Mouse (Mus musculus) urinary bladder, postnatal 25 days (tissue): Measurements from ENCODE around the gene Sparcl1.

Experiments used
- DNase-seq: peaks from one replicate; pipeline ENCODE4 v3.0.0; 2022; ENCODE audit warnings: low spot score

Gene Sparcl1

GRCm38 (mm10) chr5:104062773-104063551, 50.6 kb downstream of the Sparcl1 start:
- DNase-seq: no peak

- DNase-seq: no peak
These were observed 51.4 kb downstream of the Sparcl1 start for GRCm38 (mm10) chr5:104061936-104062772.

GRCm38 (mm10) chr5:104060429-104060828, 53.1 kb downstream of the Sparcl1 start:
- no peak for DNase-seq

DNA sequence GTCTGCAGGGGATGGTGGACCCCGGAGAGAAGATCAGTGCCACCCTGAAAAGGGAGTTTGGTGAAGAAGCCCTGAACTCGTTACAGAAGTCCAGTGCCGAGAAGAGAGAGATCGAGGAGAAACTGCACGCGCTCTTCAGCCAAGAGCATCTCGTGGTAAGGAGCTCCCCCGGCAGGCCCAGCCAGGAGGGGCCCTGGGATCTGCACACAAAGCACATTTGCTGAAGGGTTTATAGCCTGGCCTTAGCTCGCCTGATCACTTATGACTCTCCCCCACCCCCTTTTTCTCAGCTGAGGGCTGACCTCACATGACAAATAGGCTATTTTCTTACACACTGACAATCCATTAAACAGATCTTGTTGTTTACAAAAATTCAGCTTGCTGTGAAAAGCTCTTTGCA, 53.9 kb downstream of the Sparcl1 start:
- DNase-seq: no peak

DNA sequence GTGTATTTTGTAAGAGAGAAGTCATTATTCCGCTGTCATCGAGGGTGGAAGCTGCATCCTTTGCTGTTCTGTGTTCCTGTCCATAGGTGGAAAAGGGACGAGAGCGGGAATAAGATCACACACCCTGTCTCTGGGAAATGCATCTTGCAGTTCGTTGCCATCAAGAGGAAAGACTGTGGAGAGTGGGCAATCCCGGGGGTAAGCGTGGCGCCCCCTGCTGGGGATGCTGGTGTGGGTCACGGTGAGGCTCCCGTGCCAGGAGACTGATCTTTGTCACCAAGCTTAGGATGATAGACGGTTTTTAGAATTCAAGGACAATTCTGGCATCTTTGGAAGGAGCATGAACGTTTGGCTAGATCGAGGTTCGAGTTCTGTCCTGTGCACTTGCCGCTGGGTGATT, 55.5 kb downstream of the Sparcl1 start:
- peak; percentile 51 for DNase-seq

DNA sequence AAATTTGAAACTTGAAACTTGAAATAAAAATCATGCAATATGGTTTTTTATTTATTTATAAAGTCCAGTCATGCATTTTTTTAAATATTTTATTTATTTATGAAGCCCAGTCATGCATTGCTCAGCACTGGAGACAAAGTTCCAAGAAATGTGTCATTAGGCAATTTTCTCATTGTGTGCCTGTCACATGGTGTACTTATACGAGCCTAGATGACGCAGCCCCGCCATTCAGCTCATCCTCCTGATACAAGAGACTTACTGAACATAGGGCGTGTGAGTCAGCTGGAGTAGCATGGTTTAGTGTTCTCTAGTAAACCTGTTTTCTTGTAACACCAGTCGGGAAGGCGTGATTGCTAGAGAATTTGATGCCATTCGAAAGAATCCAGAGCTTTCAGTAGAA, 57.2 kb downstream of the Sparcl1 start:
- no peak for DNase-seq

- no peak for DNase-seq
These were observed 57.7 kb downstream of the Sparcl1 start for GRCm38 (mm10) chr5:104055816-104056215.

- DNase-seq: no peak
These were observed 58.6 kb downstream of the Sparcl1 start for GRCm38 (mm10) chr5:104054938-104055337.

DNA sequence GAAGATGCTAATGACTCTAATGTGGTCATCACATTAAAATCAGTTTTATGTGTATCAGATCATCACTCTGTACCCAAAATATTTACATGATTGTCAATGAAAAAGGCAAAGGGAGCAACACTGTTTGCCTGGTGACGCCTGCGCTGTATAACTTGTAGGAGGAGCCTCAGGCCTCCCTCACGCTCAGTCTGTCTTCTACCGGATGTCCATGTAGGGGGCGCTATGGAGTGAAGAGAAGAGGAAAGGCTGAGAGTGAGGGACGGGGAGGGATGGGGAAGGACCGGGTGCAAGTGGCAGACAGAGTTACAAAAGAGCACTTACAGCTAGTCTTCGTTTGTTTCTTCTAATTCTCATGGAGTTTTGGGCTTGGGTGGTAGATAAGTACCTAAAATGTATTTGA, 60.6 kb downstream of the Sparcl1 start:
- no peak for DNase-seq

DNA sequence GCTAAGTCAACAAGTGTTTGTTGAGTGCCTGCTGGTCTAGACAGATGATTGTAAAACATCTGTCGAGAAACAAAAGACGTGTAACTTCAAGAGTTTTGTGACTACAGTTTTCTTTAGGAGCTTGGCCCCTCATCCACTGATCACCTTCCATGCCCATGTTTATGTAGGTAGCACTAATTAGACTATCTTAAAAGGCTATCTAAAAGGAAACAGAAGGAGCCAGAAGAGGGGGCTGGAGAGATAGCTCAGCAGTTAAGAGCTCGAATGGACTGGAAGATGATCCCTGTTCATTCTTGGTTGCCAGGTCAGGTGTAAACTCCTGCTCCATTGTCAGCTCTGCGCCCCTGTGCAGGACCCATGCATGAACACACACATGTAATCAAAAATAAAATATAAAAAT, 65.4 kb downstream of the Sparcl1 start:
- no peak for DNase-seq

DNA sequence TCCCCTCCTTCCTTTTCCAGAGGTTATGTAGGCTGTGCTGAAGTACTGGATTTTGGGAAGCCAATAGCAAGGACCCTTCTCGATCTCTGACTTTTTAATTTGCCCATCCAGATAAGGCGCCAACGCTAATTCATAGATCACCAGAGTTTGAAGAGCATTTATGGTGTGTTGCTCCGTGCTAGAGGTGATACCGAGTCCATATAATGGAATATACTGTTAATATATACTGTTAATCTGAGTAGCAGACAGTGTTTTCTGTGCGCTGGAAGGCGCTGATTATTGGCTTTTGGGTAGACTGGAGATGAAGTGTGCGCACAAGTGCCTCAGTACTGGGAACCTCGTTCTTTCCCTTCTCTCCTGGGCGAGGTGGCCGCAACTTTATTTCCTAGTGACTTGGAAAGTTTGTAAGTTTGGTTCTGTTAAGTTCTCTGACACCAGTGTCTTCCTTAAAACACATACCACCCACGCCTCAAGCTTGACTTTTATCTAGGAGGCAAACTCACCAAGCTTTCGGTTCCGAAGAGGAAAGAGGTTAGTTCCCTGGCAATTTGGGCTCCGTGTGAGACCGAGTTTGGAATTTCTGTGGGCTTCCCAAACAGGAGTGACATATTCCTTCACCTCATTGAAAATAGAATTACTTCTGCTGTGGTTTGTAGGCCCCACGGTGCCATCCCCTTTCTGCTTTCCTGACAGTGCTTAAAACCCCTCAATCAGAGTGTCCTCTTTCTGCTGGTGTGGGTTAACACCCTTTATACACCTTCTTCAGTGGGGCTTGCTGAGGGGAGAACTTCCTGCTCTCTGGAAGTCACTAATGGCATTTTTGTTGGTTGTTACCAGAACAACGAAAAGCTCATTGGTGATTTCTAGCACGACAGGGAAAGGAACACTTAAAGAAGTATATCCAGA, 66.1 kb downstream of the Sparcl1 start:
- no peak for DNase-seq

DNA sequence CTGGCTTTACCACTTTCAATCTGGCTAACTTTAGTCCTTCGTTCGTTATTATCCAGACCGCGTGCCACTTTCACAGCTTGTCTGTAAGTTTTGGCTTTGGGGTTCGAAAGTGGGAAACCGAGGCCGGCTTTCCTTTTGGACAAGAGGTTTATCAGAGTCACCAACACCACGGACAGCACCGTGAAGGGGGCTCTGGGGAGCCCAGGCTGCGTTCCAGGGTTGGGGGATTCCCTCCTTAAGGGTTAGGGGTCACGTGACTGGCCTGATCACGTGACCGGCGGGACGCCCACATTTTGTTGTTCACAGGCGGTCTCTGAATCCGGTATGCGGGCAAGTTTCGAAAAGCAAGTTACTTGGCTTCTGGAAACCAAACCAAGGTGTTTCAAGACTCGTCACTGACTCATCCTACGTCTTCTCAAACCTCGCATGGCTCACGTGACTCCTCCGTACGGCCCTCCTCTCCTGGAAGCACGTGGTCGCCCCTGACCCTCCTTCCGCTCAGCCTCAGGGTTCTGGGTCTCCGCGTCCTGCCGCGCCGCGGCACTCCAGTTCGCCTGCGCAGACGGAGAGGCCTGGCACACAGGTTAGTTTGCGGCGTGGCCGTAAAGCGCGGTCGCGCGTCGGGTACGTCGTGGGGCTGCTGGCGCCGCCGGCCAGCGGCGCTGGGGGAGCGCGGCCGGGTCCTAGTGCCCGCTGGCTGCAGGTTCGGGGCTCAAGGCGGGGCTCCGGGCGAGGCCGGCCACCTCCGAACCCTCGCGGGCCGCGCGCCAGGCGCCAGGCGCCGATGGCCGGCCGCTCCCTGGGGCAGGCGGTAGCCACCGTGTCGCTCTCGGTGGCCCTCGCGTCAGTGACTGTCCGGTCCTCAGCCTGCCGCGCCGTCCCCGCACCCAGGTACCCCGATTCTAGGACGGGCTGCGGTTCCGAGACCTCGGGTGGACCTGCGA, 67.0 kb downstream of the Sparcl1 start, which contains the start of gene Nudt9:
Nudt9 (plus strand) TSS at position 51 of the 944 bp plus-strand sequence.
- peak; percentile 96 for DNase-seq

- no peak for DNase-seq
These were observed 69.8 kb downstream of the Sparcl1 start for GRCm38 (mm10) chr5:104043704-104044103.

DNA sequence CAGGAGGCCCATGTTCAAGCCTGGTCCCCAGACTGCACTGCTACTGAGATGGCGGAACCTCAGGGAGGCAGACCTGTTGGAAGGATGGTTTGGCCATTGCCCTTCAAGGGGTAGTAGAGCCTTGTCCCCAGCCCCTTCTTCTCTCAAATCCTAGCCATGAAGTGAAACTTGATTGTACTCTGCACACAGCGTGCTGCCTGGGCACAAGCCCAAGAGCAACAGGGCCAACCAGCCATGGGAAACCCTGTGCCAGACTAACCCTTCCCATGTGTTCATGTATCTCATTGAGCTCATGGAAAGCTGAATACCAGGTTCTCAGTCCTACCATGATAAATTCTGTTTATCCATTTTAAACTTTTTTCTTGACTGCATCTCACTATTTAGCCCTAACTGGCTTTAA, 70.6 kb downstream of the Sparcl1 start:
- no peak for DNase-seq

- no peak for DNase-seq
These were observed 74.2 kb downstream of the Sparcl1 start for GRCm38 (mm10) chr5:104039154-104039932.

- no peak for DNase-seq
These were observed 76.8 kb downstream of the Sparcl1 start for GRCm38 (mm10) chr5:104036686-104037085.

- DNase-seq: no peak
These were observed 77.7 kb downstream of the Sparcl1 start for GRCm38 (mm10) chr5:104035824-104036223.

DNA sequence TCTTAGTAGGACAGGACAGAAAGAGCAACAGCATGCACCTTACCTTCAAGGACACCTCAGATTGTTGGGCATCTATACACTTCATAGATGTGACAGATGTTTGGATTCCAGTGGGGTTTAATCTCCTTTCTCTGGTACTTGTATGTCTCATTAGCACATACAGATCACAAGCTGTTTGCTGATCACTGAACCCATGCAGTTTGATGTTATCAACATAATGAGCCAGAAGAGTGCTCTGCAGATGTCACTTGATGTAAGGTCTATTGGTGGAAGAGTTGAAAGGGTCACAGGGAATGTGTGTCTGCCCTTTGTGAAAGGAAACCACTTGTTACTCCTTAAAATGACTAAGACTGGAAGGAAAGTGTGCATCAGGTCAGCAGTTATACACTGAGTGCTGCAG, 78.5 kb downstream of the Sparcl1 start:
- DNase-seq: no peak

- no peak for DNase-seq
These were observed 81.0 kb downstream of the Sparcl1 start for GRCm38 (mm10) chr5:104032434-104033097.
